Mouse (Mus musculus): ENCODE measurements around the gene Kcne1. TPM values are rescaled to one million over a fixed set of nuclear protein-coding genes. Genes with fewer than 3 reads are reported as not detected.

Kcne1 gene
- polyA plus RNA-seq, 1 experiment from 2014 or later = not detected

GRCm38 (mm10) chr16:92385062-92385461 is 25.8 kb upstream of the Kcne1 start:
- ATAC-seq (ENCODE audit: low FRiP score, low read depth) = no peak
- no peak overlapping the region for H3K4me3 ChIP-seq
- H3K36me3 ChIP-seq = no peaks in the 10 kb centered on the region
- no peak overlapping the region for H3K27ac ChIP-seq (replicated peaks)
- H3K27me3 ChIP-seq = no peaks in the 10 kb centered on the region; the same call in 1 of the 2 replicates
- H3K9ac ChIP-seq (replicated peaks) = no peak overlapping the region
- 6% methylated on average over 2 of the region's 2 CpGs for WGBS
- H3K4me2 ChIP-seq (replicated peaks) = no peak overlapping the region
- H3K9me3 ChIP-seq = no peaks in the 10 kb centered on the region
- peaks cover 17% of the 10 kb centered on the region for H3K4me1 ChIP-seq

- Histone ChIP-seq H3K36me3 (no peaks in the 10 kb centered on the region), H3K4me2 (replicated peaks) (no peak overlapping the region), H3K9ac (replicated peaks) (no peak overlapping the region), H3K9me3 (no peaks in the 10 kb centered on the region), H3K4me1 (peaks cover 17% of the 10 kb centered on the region), H3K4me3 (no peak overlapping the region), H3K27me3 (no peaks in the 10 kb centered on the region; the same call in 1 of the 2 replicates), H3K27ac (replicated peaks) (no peak overlapping the region)
- ATAC-seq (ENCODE audit: low FRiP score, low read depth) = no peak
Observed at GRCm38 (mm10) chr16:92383412-92383811, 24.1 kb upstream of the Kcne1 start.

- H3K27ac ChIP-seq (replicated peaks) = no peak overlapping the region
- no peaks in the 10 kb centered on the region; the same call in 1 of the 2 replicates for H3K27me3 ChIP-seq
- no peaks in the 10 kb centered on the region for H3K36me3 ChIP-seq
- no peaks in the 10 kb centered on the region for H3K9me3 ChIP-seq
- no peak overlapping the region for H3K4me2 ChIP-seq (replicated peaks)
- 47% methylated on average over 6 of the region's 6 CpGs for WGBS
- H3K9ac ChIP-seq (replicated peaks) = no peak overlapping the region
- no peak overlapping the region for H3K4me3 ChIP-seq
- ATAC-seq (ENCODE audit: low FRiP score, low read depth) = no peak
- peaks cover 10% of the 10 kb centered on the region for H3K4me1 ChIP-seq
Observed at GRCm38 (mm10) chr16:92382508-92382907, 23.2 kb upstream of the Kcne1 start.

- Histone ChIP-seq H3K9me3 (no peaks in the 10 kb centered on the region), H3K4me1 (peaks cover 4% of the 10 kb centered on the region; the same call in 1 of the 2 replicates), H3K27ac (replicated peaks) (no peak overlapping the region), H3K9ac (replicated peaks) (no peak overlapping the region), H3K4me3 (no peak overlapping the region), H3K4me2 (replicated peaks) (no peak overlapping the region), H3K27me3 (no peaks in the 10 kb centered on the region; the same call in 1 of the 2 replicates), H3K36me3 (no peaks in the 10 kb centered on the region)
- ATAC-seq (ENCODE audit: low FRiP score, low read depth) = no peak
- WGBS = 82% methylated on average over 6 of the region's 6 CpGs
Observed at GRCm38 (mm10) chr16:92381092-92381491, 21.8 kb upstream of the Kcne1 start.

- no peaks in the 10 kb centered on the region for H3K36me3 ChIP-seq
- no peaks in the 10 kb centered on the region for H3K9me3 ChIP-seq
- H3K4me3 ChIP-seq = no peak overlapping the region
- H3K4me1 ChIP-seq = peaks cover 9% of the 10 kb centered on the region
- H3K27ac ChIP-seq (replicated peaks) = no peak overlapping the region
- no peak for ATAC-seq (ENCODE audit: low FRiP score, low read depth)
- no peaks in the 10 kb centered on the region; the same call in 1 of the 2 replicates for H3K27me3 ChIP-seq
- no peak overlapping the region for H3K4me2 ChIP-seq (replicated peaks)
- H3K9ac ChIP-seq (replicated peaks) = no peak overlapping the region
- 88% methylated on average over 6 of the region's 6 CpGs for WGBS
Observed at GRCm38 (mm10) chr16:92376976-92377375, 17.7 kb upstream of the Kcne1 start.

- no peak for ATAC-seq (ENCODE audit: low FRiP score, low read depth)
Observed at GRCm38 (mm10) chr16:92371623-92372022, 12.4 kb upstream of the Kcne1 start.

GRCm38 (mm10) chr16:92369260-92369659 is 10.0 kb upstream of the Kcne1 start:
- Histone ChIP-seq H3K27ac (replicated peaks) (no peak overlapping the region), H3K9me3 (no peaks in the 10 kb centered on the region), H3K36me3 (no peaks in the 10 kb centered on the region), H3K9ac (replicated peaks) (no peak overlapping the region), H3K4me2 (replicated peaks) (no peak overlapping the region), H3K4me1 (peaks cover 19% of the 10 kb centered on the region), H3K4me3 (no peak overlapping the region), H3K27me3 (peaks cover 14% of the 10 kb centered on the region; the same call in 1 of the 2 replicates)
- ATAC-seq (ENCODE audit: low FRiP score, low read depth) = no peak
- 60% methylated on average over 2 of the region's 2 CpGs for WGBS

More at GRCm38 (mm10) chr16:92371623-92372022, 12.4 kb upstream of the Kcne1 start:
- 49% methylated on average over 5 of the region's 5 CpGs for WGBS
- H3K36me3 ChIP-seq = no peaks in the 10 kb centered on the region
- H3K9ac ChIP-seq (replicated peaks) = no peak overlapping the region
- H3K4me3 ChIP-seq = no peak overlapping the region
- peaks cover 14% of the 10 kb centered on the region; the same call in 1 of the 2 replicates for H3K27me3 ChIP-seq
- H3K4me2 ChIP-seq (replicated peaks) = no peak overlapping the region
- no peaks in the 10 kb centered on the region for H3K9me3 ChIP-seq
- H3K4me1 ChIP-seq = peaks cover 13% of the 10 kb centered on the region
- no peak overlapping the region for H3K27ac ChIP-seq (replicated peaks)

GRCm38 (mm10) chr16:92365477-92365876 is 6.2 kb upstream of the Kcne1 start:
- H3K4me2 ChIP-seq (replicated peaks) = no peak overlapping the region
- H3K9me3 ChIP-seq = no peaks in the 10 kb centered on the region
- H3K36me3 ChIP-seq = no peaks in the 10 kb centered on the region
- H3K27ac ChIP-seq (replicated peaks) = no peak overlapping the region
- peaks cover 6% of the 10 kb centered on the region for H3K4me1 ChIP-seq
- no peak for ATAC-seq (ENCODE audit: low FRiP score, low read depth)
- H3K27me3 ChIP-seq = peaks cover 8% of the 10 kb centered on the region; the same call in 1 of the 2 replicates
- WGBS = 54% methylated on average over 7 of the region's 7 CpGs
- no peak overlapping the region for H3K4me3 ChIP-seq
- no peak overlapping the region for H3K9ac ChIP-seq (replicated peaks)

- 88% methylated on average over 7 of the region's 7 CpGs for WGBS
- Histone ChIP-seq H3K9me3 (no peaks in the 10 kb centered on the region), H3K4me1 (peaks cover 17% of the 10 kb centered on the region), H3K27ac (replicated peaks) (no peak overlapping the region), H3K27me3 (peaks cover 17% of the 10 kb centered on the region), H3K4me2 (replicated peaks) (no peak overlapping the region), H3K36me3 (no peaks in the 10 kb centered on the region), H3K4me3 (no peak overlapping the region), H3K9ac (replicated peaks) (no peak overlapping the region)
- no peak for ATAC-seq (ENCODE audit: low FRiP score, low read depth)
Observed at GRCm38 (mm10) chr16:92360711-92361110, 1.4 kb upstream of the Kcne1 start.

- H3K4me2 ChIP-seq (replicated peaks) = no peak overlapping the region
- WGBS = 24% methylated on average over 9 of the region's 9 CpGs
- no peak overlapping the region for H3K27ac ChIP-seq (replicated peaks)
- ATAC-seq (ENCODE audit: low FRiP score, low read depth) = no peak
- no peaks in the 10 kb centered on the region for H3K9me3 ChIP-seq
- H3K4me1 ChIP-seq = peaks cover 15% of the 10 kb centered on the region
- peaks cover 17% of the 10 kb centered on the region for H3K27me3 ChIP-seq
- no peak overlapping the region for H3K4me3 ChIP-seq
- no peaks in the 10 kb centered on the region for H3K36me3 ChIP-seq
- H3K9ac ChIP-seq (replicated peaks) = no peak overlapping the region
Observed at GRCm38 (mm10) chr16:92358734-92359133, 534 bp downstream of the Kcne1 start.

- Histone ChIP-seq H3K4me3 (no peak overlapping the region), H3K4me1 (peaks cover 15% of the 10 kb centered on the region), H3K27ac (replicated peaks) (no peak overlapping the region), H3K27me3 (peaks cover 17% of the 10 kb centered on the region), H3K4me2 (replicated peaks) (no peak overlapping the region), H3K36me3 (no peaks in the 10 kb centered on the region), H3K9me3 (no peaks in the 10 kb centered on the region), H3K9ac (replicated peaks) (no peak overlapping the region)
- WGBS = 22% methylated on average over 10 of the region's 10 CpGs
- ATAC-seq (ENCODE audit: low FRiP score, low read depth) = no peak
Observed at GRCm38 (mm10) chr16:92357566-92357965, 1.7 kb downstream of the Kcne1 start.

- Histone ChIP-seq H3K27ac (replicated peaks) (no peak overlapping the region), H3K4me2 (replicated peaks) (no peak overlapping the region), H3K4me1 (peaks cover 15% of the 10 kb centered on the region), H3K4me3 (no peak overlapping the region), H3K27me3 (peaks cover 17% of the 10 kb centered on the region), H3K9me3 (no peaks in the 10 kb centered on the region), H3K36me3 (no peaks in the 10 kb centered on the region), H3K9ac (replicated peaks) (no peak overlapping the region)
- WGBS = 66% methylated on average over 9 of the region's 9 CpGs
- no peak for ATAC-seq (ENCODE audit: low FRiP score, low read depth)
Observed at GRCm38 (mm10) chr16:92357023-92357422, 2.2 kb downstream of the Kcne1 start.

GRCm38 (mm10) chr16:92355982-92356381 is 3.3 kb downstream of the Kcne1 start:
- Histone ChIP-seq H3K27ac (replicated peaks) (no peak overlapping the region), H3K27me3 (peaks cover 17% of the 10 kb centered on the region), H3K4me2 (replicated peaks) (no peak overlapping the region), H3K4me3 (no peak overlapping the region), H3K9ac (replicated peaks) (no peak overlapping the region), H3K36me3 (no peaks in the 10 kb centered on the region), H3K9me3 (no peaks in the 10 kb centered on the region), H3K4me1 (peaks cover 15% of the 10 kb centered on the region)
- ATAC-seq (ENCODE audit: low FRiP score, low read depth) = no peak
- 81% methylated on average over 11 of the region's 11 CpGs for WGBS
